Mouse (Mus musculus) liver, postnatal 0 days (tissue): ENCODE results near the gene Raver1. TPM values are rescaled to one million over a fixed set of nuclear protein-coding genes. Genes with fewer than 3 reads are reported as not detected.

ENCODE experiments used
- ATAC-seq: fragments of 200-750 bp; cut with Nextera tagmentation; 2 replicates; pipeline ENCODE4 v1.8.0; 2017; ENCODE audit warnings: mild to moderate bottlenecking, moderate library complexity
- DNase-seq: peaks from one replicate; pipeline ENCODE4 v3.0.0-alpha.2; 2016
- H3K27ac ChIP-seq: fragments of 300-500 bp; sonication (generic); 2 replicates; pipeline ENCODE4 v1.5.1; 2014; ENCODE audit warnings: antibody characterized with exemption, moderate library complexity, mild to moderate bottlenecking, low read depth
- H3K27me3 ChIP-seq: fragments of 300-500 bp; sonication (generic); 2 replicates; pipeline ENCODE4 v1.6.1; 2014; ENCODE audit warnings: low read length, control low read depth, mixed read lengths; ENCODE audit not compliant: insufficient read depth
- H3K36me3 ChIP-seq: fragments of 300-500 bp; sonication (generic); replicated peaks from 2 replicates; pipeline ENCODE4 v1.6.1; 2014; ENCODE audit warnings: mild to moderate bottlenecking, control low read depth, low read length, moderate library complexity, mixed read lengths; ENCODE audit not compliant: insufficient read depth
- H3K4me1 ChIP-seq: fragments of 300-500 bp; sonication (generic); 2 replicates; pipeline ENCODE4 v1.6.1; 2014; ENCODE audit warnings: antibody characterized with exemption, mild to moderate bottlenecking, control low read depth; ENCODE audit not compliant: insufficient read depth
- H3K4me2 ChIP-seq: fragments of 300-500 bp; sonication (generic); 2 replicates; pipeline ENCODE4 v1.6.1; 2014; ENCODE audit warnings: low read depth, mild to moderate bottlenecking, low read length, moderate library complexity, mixed read lengths
- H3K4me3 ChIP-seq: fragments of 300-500 bp; sonication (generic); 2 replicates; pipeline ENCODE4 v1.5.1; 2014; ENCODE audit warnings: low read depth, low read length
- H3K9ac ChIP-seq: fragments of 300-500 bp; sonication (generic); replicated peaks from 2 replicates; pipeline ENCODE4 v1.6.1; 2014; ENCODE audit warnings: mild to moderate bottlenecking, moderate library complexity
- H3K9me3 ChIP-seq: fragments of 300-500 bp; sonication (generic); 2 replicates; pipeline ENCODE4 v1.6.1; 2016; ENCODE audit warnings: mild to moderate bottlenecking, control low read depth, low read length, mixed read lengths
- CTCF ChIP-seq: sonication (generic); IDR thresholded peaks from 2 replicates; pipeline ENCODE4 v1.5.1; 2016; ENCODE audit warnings: antibody characterized with exemption, low read depth
- EP300 ChIP-seq: IDR thresholded peaks from 2 replicates; pipeline ENCODE4 v1.6.1; 2016; ENCODE audit warnings: antibody characterized with exemption, low read depth, mild to moderate bottlenecking
- WGBS: fragments of 180-500 bp; shearing (Covaris S2); extraction: QIAGEN DNeasy Blood & Tissue Kit; methylation state at CpG from one replicate; pipeline ENCODE4 v1.1.7; 2014; ENCODE audit not compliant: insufficient replicate concordance; 5-methylcytosine and 5-hydroxymethylcytosine counted together
- polyA plus RNA-seq: library from polyadenylated mRNA; unstranded; fragments of >200 nt; fragmentation: Nextera tagmentation; extraction: Ambion mirVana; gene quantifications from 2 replicates; pipeline ENCODE4 v1.2.1, GENCODE M21; 2015

Raver1 gene
- polyA plus RNA-seq, 1 experiment from 2014 or later, result 9.5 TPM

DNA sequence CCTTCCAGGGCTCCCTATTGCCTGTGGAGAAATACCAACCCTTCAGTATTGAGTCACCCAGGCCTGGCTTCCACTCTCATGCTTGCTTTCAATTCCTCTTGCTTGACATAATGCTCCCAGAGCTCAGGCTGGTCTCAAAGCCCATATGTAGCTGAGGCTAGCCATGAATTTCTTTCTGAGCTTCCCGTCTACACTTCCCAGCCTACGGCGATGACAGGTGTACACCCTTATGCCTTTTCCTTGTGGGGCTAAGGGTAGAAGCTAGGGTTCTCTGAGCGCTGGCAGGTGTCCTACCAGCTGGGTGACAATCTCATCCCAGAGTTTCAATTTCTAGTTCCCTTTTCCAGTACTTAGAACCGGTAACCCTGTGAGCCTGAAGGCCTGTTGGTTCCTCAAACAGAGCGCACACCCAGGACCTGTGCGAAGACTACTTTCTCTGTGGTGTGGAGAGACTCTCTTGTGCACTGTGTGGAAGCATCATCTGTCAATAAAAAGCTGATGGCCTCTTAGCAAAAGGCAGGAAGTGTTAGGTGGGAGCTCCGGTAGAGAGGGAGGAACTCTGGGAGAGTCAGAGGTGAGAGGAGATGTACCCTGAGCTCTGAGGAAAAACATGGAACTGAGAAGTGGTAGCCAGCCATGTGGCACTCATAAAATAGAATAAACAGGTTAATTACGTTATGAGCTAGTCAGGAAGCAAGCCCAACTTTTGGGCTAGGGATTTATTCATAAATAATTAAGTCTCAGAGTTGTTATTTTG is 33.9 kb upstream of the Raver1 start:
- H3K27ac ChIP-seq, result peak overlapping the region; percentile 36; the same call in 1 of the 2 replicates
- H3K9me3 ChIP-seq, result no peaks in the 10 kb centered on the region
- peaks cover 13% of the 10 kb centered on the region for H3K4me1 ChIP-seq
- 65% methylated on average over 9 of the region's 9 CpGs for WGBS
- 0 out of 2 replicates have a peak overlapping the region, but pooled peaks have one; percentile 11 for H3K9ac ChIP-seq
- no peak overlapping the region for H3K4me3 ChIP-seq
- TF ChIP-seq CTCF (no peak), EP300 (no peak)
- H3K4me2 ChIP-seq, result no peak overlapping the region
- H3K36me3 ChIP-seq, result peaks cover 37% of the 10 kb centered on the region
- DNase-seq (no peak), ATAC-seq (peak; percentile 20; the same call in 1 of the 2 replicates)
- no peaks in the 10 kb centered on the region for H3K27me3 ChIP-seq

DNA sequence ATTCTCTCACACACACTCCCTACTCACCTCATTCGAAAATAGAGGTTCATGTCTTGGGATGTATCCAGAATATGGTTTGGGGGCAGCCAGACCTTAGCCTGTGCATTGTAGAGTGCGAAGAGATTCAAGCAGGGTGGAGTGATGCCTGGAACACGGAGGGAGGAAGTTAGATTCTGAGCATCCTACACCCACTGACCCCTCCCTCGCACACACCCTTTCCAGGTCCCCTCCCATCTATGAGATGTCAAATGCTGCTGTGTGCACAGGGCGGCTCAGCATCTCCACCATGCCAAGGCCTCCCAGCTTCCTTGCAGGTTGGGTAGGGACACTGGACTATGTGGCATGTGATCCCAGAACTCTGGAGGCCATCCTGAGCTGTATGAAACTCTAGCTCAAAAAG is 33.0 kb upstream of the Raver1 start:
- H3K4me3 ChIP-seq, result no peak overlapping the region
- WGBS, result 72% methylated on average over 5 of the region's 5 CpGs
- no peak for ATAC-seq
- H3K4me2 ChIP-seq, result no peak overlapping the region
- H3K9ac ChIP-seq, result no peak overlapping the region
- no peaks in the 10 kb centered on the region for H3K27me3 ChIP-seq
- H3K9me3 ChIP-seq, result no peaks in the 10 kb centered on the region
- H3K4me1 ChIP-seq, result peaks cover 7% of the 10 kb centered on the region
- no peak for DNase-seq
- peaks cover 39% of the 10 kb centered on the region for H3K36me3 ChIP-seq
- no peak for TF ChIP-seq EP300
- TF ChIP-seq CTCF, result no peak
- no peak overlapping the region for H3K27ac ChIP-seq

DNA sequence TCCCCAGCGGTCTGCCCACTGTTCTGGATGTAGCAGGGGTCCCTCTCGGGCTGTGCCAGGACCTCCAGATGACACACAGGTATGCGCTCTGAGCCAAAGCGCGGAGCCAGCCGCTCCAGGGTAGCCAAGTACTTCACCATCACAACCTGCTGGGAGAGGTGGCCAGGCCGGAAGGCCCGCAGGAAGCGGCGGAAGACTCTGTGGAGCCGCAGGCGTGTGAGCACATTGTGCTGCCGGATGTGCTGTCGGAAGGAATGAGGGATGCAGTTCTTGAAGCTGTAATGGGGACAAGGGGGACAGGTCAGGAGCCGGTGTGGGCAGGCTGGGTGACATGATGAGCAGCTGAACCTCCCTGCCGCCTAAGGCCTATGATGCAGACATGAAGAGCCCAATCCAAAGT is 29.7 kb upstream of the Raver1 start:
- DNase-seq, result no peak
- ATAC-seq, result no peak
- Histone ChIP-seq H3K4me1 (peaks cover 5% of the 10 kb centered on the region), H3K9me3 (no peaks in the 10 kb centered on the region), H3K4me3 (no peak overlapping the region), H3K4me2 (no peak overlapping the region), H3K36me3 (peaks cover 29% of the 10 kb centered on the region), H3K9ac (no peak overlapping the region), H3K27me3 (no peaks in the 10 kb centered on the region), H3K27ac (no peak overlapping the region)
- WGBS, result 83% methylated on average over 16 of the region's 16 CpGs
- TF ChIP-seq CTCF, result no peak
- TF ChIP-seq EP300, result no peak

DNA sequence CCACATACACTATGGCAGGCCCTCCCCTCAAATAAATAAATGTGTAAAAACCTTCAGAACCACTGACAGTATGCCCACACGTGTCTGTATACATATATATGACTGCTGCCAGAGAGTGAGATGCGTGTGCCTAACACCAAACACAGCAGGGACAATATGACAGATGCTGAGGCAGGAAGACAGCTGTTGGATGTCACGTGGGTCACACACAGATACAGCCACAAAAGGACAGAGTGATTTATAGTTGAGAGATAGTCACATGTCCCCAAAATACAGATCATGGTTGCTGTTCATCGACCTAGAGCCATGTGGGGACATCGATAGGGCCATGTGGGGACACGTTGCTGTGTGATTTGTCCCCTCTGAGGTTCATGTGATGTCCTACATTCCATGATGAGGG is 25.3 kb upstream of the Raver1 start:
- H3K4me1 ChIP-seq, result no peaks in the 10 kb centered on the region
- DNase-seq (no peak), ATAC-seq (no peak)
- H3K9me3 ChIP-seq, result no peaks in the 10 kb centered on the region
- 74% methylated on average over 6 of the region's 6 CpGs for WGBS
- H3K9ac ChIP-seq, result no peak overlapping the region
- peaks cover 13% of the 10 kb centered on the region for H3K36me3 ChIP-seq
- TF ChIP-seq CTCF, result no peak
- no peak for TF ChIP-seq EP300
- H3K27ac ChIP-seq, result no peak overlapping the region
- no peak overlapping the region for H3K4me2 ChIP-seq
- H3K4me3 ChIP-seq, result no peak overlapping the region
- H3K27me3 ChIP-seq, result no peaks in the 10 kb centered on the region

DNA sequence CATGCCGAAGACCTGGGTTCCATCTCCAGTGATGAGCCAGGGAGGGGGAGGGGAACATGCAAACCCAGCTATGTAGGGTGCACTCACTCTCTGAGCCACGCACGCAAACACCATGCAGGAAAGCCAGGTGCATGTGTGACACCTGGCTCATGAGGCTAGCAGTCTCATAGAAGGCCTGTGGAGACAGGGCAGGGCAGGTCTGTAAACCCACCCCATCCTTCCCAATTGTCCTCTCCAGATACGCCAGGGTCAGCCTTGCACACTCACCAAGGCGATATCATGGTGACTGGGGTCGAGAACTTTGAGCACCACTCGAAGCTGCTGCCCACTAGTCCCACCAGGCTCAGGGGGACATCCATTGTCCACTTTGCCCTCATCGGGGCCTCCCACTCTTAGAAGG is 23.3 kb upstream of the Raver1 start:
- H3K4me3 ChIP-seq, result no peak overlapping the region
- TF ChIP-seq EP300, result no peak
- no peak for TF ChIP-seq CTCF
- H3K9ac ChIP-seq, result no peak overlapping the region
- no peaks in the 10 kb centered on the region for H3K9me3 ChIP-seq
- WGBS, result 86% methylated on average over 8 of the region's 8 CpGs
- no peak overlapping the region for H3K4me2 ChIP-seq
- H3K36me3 ChIP-seq, result 0 out of 2 replicates have a peak, but pooled peaks cover 3% of the 10 kb centered on the region
- DNase-seq, result no peak
- H3K27ac ChIP-seq, result no peak overlapping the region
- no peaks in the 10 kb centered on the region for H3K27me3 ChIP-seq
- no peak for ATAC-seq
- no peaks in the 10 kb centered on the region for H3K4me1 ChIP-seq

DNA sequence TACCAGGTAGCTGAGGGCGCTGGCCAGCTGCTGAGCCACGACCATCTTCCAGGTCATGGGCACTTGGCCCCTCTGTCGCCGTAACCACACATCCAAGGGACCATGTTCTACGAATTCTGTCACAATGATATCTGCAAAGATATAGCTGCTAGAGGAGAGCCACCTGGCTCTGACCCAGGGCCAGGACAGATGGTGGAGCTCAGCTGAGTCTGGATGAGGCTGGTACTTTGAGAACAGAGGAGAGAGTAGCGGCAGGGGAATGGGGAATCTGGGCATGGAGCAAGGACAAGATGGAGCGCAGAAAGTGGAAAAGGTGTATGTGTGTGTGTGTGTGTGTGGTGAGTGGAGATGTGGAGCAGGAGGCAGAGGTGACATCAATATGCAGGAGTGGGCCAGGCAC is 22.4 kb upstream of the Raver1 start:
- H3K4me3 ChIP-seq, result no peak overlapping the region
- no peaks in the 10 kb centered on the region for H3K27me3 ChIP-seq
- H3K27ac ChIP-seq, result no peak overlapping the region
- H3K36me3 ChIP-seq, result 0 out of 2 replicates have a peak, but pooled peaks cover 4% of the 10 kb centered on the region
- DNase-seq, result no peak
- no peak for TF ChIP-seq CTCF
- no peak for TF ChIP-seq EP300
- ATAC-seq, result no peak
- 92% methylated on average over 7 of the region's 7 CpGs for WGBS
- H3K4me2 ChIP-seq, result no peak overlapping the region
- no peaks in the 10 kb centered on the region for H3K9me3 ChIP-seq
- H3K9ac ChIP-seq, result no peak overlapping the region
- H3K4me1 ChIP-seq, result no peaks in the 10 kb centered on the region
